Mouse (Mus musculus) adrenal gland, postnatal 14 days (tissue): ENCODE results near the gene Trp53bp2. TPM values are rescaled to one million over a fixed set of nuclear protein-coding genes. Genes with fewer than 3 reads are reported as not detected.

Experiments used
- DNase-seq: peaks from one replicate; pipeline ENCODE4 v3.0.0; 2021; ENCODE audit warnings: mixed read lengths
- total RNA-seq: library from RNA; stranded (reverse); gene quantifications from 2 replicates; pipeline ENCODE4 v1.2.3, GENCODE M21; 2021

Trp53bp2 gene
- total RNA-seq, 1 experiment from 2014 or later: 23.0 TPM

DNA sequence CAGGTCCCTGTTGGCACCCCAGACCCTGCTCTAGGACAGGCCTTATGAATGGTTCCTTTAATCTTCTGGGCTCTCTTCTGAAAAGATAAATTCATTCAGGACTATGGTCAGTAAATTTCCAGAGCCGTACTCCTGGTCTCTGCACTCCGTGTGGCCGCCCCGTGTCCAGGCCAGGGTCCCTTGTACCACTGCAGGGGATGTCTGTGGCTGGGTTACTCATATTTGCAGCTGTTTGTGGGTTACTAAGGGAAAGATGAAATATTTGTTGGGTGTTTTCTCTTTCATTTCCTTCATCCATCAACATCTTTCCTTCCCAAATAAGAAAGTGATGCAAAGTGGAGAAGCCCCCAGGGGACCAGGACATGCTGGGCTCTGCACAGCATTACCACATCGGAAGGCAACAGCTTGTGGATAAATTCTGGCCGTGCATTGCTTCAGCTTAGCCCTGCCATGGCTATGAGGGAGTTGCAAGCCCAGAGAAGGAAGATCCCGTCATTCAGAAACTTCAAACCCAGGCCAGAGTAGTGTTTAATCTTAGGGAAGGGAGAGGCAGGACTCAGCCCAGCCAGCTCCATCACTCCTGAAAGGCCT is 92.9 kb downstream of the Trp53bp2 start:
- DNase-seq: peak; percentile 37

DNA sequence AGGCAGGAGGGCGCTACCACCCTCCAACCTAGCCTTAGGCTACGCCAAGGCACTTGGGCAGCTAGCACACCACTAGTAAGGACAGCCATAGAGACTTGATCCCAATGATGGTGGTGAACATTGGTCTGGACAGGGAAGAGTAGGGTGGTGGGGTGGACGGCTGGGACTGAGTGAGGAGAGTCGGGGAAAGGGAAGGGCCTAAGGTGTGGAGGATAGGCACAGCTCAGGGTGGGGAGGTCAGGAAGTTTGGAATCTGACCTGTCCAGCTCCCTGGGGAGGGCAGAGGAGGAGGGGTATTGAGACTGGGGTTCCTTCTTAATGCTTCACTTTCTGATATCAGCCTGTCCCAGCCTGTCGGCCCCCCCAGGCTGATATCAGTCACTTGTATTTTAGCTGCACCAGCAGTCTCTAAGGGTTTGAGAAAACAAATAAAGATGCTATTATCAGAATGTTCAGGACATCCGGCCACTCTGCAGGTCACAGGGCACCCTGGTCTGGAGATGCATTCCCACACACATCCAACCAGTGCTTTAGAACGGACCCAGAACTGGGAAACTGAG is 93.6 kb downstream of the Trp53bp2 start:
- no peak for DNase-seq

DNA sequence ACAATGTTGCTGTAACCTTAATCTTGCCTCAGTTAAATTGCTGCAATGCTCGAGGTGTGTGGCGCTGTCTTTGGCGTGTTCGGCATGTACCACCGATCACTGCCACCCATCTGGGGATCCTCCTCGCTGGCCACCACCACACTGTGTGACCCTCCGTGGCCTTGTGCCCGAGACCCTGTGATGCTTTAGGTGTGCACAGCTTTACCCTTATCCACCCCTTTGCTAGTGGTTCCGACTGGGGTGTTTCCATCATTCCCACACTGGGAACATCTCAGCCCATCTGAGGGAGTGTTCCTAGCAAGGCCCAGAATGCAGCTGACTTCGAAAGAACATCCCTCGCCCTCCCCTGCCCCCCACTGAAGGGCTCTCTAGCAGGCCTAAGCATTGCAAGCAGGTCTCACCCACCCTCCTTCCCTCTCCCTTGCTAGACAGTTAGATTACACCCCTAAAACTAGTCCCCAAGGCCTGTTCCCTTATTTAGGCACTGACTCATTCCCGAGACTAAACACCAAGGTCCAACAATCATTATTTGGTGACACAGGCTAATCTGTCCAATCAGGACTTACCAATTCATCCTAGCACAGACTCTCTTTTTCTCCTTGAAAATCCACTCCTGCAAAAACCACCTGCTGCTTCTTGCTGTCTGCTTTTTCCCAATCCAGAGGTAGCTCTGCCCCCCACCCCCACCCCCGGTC is 94.4 kb downstream of the Trp53bp2 start:
- no peak for DNase-seq

DNA sequence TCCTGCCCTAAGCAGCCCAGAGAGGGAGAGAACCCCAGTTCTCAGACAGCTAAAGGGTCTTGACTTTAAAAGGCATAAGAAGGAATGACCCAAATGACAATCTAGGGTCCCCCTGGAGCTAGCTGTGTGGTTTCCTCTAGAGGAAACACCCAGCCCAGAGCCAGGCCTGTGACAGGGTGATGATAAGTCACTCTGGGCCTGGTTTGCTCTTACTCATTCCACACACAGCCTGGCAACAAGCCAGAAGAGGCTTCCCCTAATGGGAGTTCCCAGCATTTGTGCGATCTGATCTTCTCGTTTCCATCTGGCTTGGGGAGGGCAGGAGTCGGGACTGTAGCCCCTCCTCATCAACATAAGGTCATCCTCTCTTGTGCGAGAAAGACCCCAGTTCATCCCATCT is 95.3 kb downstream of the Trp53bp2 start:
- peak; percentile 90 for DNase-seq

DNA sequence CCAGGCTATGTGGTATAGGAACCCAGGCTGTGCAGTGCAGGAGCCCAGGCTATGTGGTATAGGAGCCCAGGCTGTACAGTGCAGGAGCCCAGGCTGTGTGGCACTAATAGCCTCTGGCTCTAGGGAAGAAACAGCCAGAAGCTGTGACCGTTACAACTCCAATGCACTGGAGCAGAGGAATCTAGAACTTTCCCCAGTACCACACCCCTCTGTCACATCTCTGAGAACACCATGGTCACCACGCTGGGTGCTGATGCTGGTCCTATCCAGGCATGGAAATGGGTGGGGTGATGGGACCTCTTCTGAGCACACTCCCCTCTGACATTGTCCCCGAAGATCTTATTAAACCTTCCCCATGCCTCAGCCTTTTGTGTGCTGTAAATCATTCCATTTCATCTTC is 96.3 kb downstream of the Trp53bp2 start:
- DNase-seq: no peak

DNA sequence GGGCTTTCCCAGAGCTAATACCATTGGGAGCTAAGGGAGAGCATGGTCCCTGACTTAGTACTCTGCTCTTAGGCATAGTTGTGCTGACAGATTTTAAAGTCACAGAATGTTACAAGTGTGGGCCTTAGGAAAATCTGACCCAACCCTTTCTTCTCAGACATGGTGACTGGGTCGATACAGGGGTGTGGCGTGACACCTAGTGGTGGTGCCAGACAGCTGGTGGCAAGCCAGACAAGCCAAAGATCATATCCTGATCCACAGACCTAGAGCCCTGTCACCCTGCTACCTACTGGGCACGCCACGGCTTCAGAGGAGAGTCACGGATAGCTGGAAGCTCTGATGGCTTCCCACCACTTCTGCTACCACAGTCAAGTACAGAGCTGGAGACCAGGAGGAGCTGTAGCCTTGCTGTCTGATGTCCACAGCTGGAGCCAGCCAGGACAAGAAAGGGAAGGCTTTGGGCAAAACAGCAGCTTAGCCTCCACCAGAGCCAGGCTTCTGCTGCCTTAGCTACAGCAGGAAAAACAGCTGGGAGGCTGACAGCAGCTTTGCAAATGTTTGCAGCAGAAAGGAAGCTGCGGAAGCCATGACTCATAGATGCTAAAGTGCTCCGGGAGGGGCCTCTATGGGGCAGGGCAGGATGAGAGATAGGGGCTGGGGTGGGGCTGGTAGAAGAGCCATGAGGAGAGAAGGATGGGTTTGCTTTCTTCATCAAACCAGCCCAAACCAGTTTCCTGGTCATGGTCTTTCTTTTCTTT is 97.4 kb downstream of the Trp53bp2 start:
- peak; percentile 71 for DNase-seq

DNA sequence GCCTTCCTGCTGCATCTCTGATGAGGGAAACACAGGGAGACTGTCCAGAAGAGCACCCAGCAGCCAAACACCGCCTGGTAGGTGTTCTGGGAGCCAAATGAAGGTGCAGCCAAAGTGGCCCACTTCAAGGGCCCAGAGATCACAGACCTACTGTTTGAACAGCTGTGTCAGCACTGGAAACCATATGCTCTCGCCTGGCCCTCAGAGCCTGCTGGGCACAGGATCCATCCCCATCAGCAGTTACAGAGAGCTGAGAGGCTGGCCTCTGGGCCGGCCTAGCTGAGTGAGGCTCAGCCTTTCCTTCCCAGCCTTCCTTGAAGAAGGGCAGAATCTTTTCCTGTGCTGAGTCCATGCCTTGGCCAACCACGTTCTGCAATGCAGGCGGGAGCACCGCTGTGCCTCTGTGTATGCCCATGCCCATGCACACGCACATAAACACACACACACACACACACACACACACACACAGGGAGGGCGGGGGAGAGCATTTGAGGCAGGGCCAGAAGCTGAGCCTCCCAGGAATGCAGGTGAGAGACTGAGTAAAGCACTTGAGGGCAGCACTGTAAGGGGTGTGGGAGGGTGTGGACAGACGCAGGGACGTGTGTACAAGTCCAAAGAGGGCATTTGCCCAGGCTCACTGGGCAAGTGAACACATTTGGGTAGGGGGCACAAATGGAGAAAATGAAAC is 100.3 kb downstream of the Trp53bp2 start:
- no peak for DNase-seq

DNA sequence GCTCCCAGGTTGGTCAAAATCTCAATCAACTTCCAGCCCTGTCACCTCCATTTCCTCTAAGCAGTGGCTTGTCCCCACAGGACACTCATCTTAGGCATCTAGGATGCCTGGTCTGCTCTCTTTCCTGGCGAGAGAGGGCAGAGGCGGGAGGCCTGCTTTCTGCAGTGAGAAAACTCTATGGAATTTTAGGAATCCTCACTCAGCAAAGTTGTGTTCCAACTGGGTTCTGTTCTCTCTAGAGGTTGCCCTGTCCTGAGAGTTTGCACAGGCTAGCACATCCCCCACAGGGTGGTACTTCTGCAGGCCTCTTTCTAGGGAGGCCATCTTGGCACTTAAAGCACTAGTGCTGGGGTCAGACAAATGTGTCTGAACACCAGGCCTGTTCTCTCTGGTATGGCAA is 102.1 kb downstream of the Trp53bp2 start:
- DNase-seq: no peak

DNA sequence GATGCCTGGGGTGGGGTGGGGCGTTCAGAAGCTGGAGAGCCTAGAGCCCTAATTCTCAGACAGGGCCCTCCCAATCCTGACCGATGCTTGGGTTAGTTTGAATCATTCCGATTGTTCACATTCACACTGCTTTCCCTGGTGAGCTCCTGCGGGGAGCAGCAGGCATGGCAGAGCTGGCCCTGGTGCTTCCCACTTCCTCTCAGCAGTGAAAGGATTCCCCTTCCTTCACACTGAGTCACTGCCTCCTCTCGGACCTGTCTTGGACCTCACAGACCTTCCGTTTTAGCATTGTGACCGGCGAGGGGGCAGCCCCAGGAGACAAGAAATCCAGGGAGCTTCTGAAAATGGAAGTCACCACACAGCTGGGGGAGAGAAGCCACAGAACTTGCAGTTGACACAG is 102.8 kb downstream of the Trp53bp2 start:
- DNase-seq: no peak

Other genes starting within 250 kb of the Trp53bp2 start
- not detected in 2 replicates for gene Vmn1r1, start 244.7 kb upstream of the Trp53bp2 start, total RNA-seq
- 78.1 and 86.7 TPM in 2 replicates for gene Degs1, start 126.4 kb upstream of the Trp53bp2 start, total RNA-seq
- 33.2 and 35.1 TPM in 2 replicates for gene Fbxo28, start 67.5 kb upstream of the Trp53bp2 start, total RNA-seq
- 72.2 and 78.0 TPM in 2 replicates for gene Capn2, start 108.4 kb downstream of the Trp53bp2 start, total RNA-seq
- 0.15 TPM in 1 of 2 replicates, not detected in the other for gene Capn8, start 155.8 kb downstream of the Trp53bp2 start, total RNA-seq